Mouse (Mus musculus) CH12.LX (cell line): ENCODE results near the gene Akap2. TPM values are rescaled to one million over a fixed set of nuclear protein-coding genes. Genes with fewer than 3 reads are reported as not detected.

Source experiments
- DNase-seq: peaks from one replicate; pipeline ENCODE4 v3.0.0-alpha.2; 2013; ENCODE audit errors: extremely low read depth
- H3K27ac ChIP-seq: 2 replicates; pipeline ENCODE4 v1.5.1; 2012; ENCODE audit warnings: low read depth, mild to moderate bottlenecking, control low read depth, moderate library complexity; ENCODE audit not compliant: insufficient read depth
- H3K27me3 ChIP-seq: replicated peaks from 2 replicates; pipeline ENCODE3; 2012; ENCODE audit warnings: inconsistent platforms
- H3K36me3 ChIP-seq, 2 experiments: replicated peaks in 1 of 2; 2 replicates each; pipeline versions ENCODE3 to v1.6.1; 2012; ENCODE audit warnings: inconsistent platforms in 1 of 2, low read length in 1 of 2, mild to moderate bottlenecking in 1 of 2, mixed read lengths in 1 of 2, moderate library complexity in 1 of 2; ENCODE audit not compliant: control insufficient read depth in 1 of 2, insufficient read depth in 1 of 2
- H3K4me1 ChIP-seq, 2 experiments: 2 replicates each; pipeline ENCODE4 v1.6.1; 2012; ENCODE audit warnings: inconsistent platforms in 1 of 2, moderate library complexity in 1 of 2; ENCODE audit not compliant: insufficient read depth in 2 of 2, control insufficient read depth in 1 of 2
- H3K4me2 ChIP-seq: 2 replicates; pipeline ENCODE4 v1.6.1; 2012; ENCODE audit warnings: low read depth, mild to moderate bottlenecking, control low read depth; ENCODE audit not compliant: poor library complexity, insufficient read depth, severe bottlenecking
- H3K4me3 ChIP-seq, 3 experiments: fragments of 150-350 bp in 1 of 3; sonication (generic) in 1 of 3; replicated peaks in 1 of 3; 2 replicates each; pipeline versions ENCODE3 to v1.5.1; 2011 to 2012; ENCODE audit warnings: low read depth in 2 of 3, low read length in 2 of 3, mild to moderate bottlenecking in 2 of 3, moderate library complexity in 2 of 3, control low read depth in 1 of 3, improper control_type of control experiment in 1 of 3, inconsistent platforms in 1 of 3, mixed read lengths in 1 of 3; ENCODE audit not compliant: poor library complexity in 1 of 3
- H3K79me2 ChIP-seq: replicated peaks from 2 replicates; pipeline ENCODE4 v1.6.1; 2012; ENCODE audit warnings: mild to moderate bottlenecking, moderate library complexity; ENCODE audit not compliant: control insufficient read depth, poor library complexity, insufficient read depth, severe bottlenecking; ENCODE audit errors: extremely low read depth
- H3K9ac ChIP-seq: 2 replicates; pipeline ENCODE4 v1.6.1; 2012; ENCODE audit warnings: low read depth, mild to moderate bottlenecking, control low read depth, moderate library complexity; ENCODE audit not compliant: insufficient read depth
- H3K9me3 ChIP-seq: replicated peaks from 2 replicates; pipeline ENCODE3; 2012; ENCODE audit warnings: low read length, inconsistent platforms, mixed read lengths
- BHLHE40 ChIP-seq: IDR thresholded peaks from 2 replicates; pipeline ENCODE4 v1.6.1; 2011; ENCODE audit warnings: mild to moderate bottlenecking, low read depth, low read length, improper control_type of control experiment
- CHD1 ChIP-seq: IDR thresholded peaks from 2 replicates; pipeline ENCODE4 v1.6.1; 2012; ENCODE audit warnings: low read depth, low read length, improper control_type of control experiment, inconsistent platforms
- CHD2 ChIP-seq: IDR thresholded peaks from 2 replicates; pipeline ENCODE4 v1.6.1; 2011; ENCODE audit warnings: low read length, improper control_type of control experiment
- CTCF ChIP-seq, 2 experiments: IDR thresholded peaks in 1 of 2; conservative IDR thresholded peaks in 1 of 2; 2 replicates each; pipeline ENCODE4 v1.5.1; 2011 to 2012; ENCODE audit warnings: low read depth in 2 of 2, low read length in 2 of 2, improper control_type of control experiment in 1 of 2, inconsistent platforms in 1 of 2, mild to moderate bottlenecking in 1 of 2, moderate library complexity in 1 of 2
- E2F4 ChIP-seq: IDR thresholded peaks from 2 replicates; pipeline ENCODE4 v1.6.1; 2011; ENCODE audit warnings: low read depth, low read length, improper control_type of control experiment; ENCODE audit not compliant: insufficient replicate concordance
- ELF1 ChIP-seq: IDR thresholded peaks from 2 replicates; pipeline ENCODE4 v1.6.1; 2014; ENCODE audit warnings: low read depth, mild to moderate bottlenecking, inconsistent platforms, low read length, improper control_type of control experiment
- EP300 ChIP-seq: IDR thresholded peaks from 2 replicates; pipeline ENCODE4 v1.6.1; 2011; ENCODE audit warnings: low read length, improper control_type of control experiment
- ETS1 ChIP-seq: conservative IDR thresholded peaks from 2 replicates; pipeline ENCODE4 v1.6.1; 2012; ENCODE audit warnings: low read depth, mild to moderate bottlenecking, inconsistent platforms, low read length, improper control_type of control experiment, moderate library complexity
- GABPA ChIP-seq: IDR thresholded peaks from 2 replicates; pipeline ENCODE4 v1.6.1; 2012; ENCODE audit warnings: low read depth, low read length, improper control_type of control experiment, inconsistent platforms; ENCODE audit not compliant: insufficient replicate concordance
- HCFC1 ChIP-seq: IDR thresholded peaks from 2 replicates; pipeline ENCODE4 v1.6.1; 2012; ENCODE audit warnings: low read depth, mild to moderate bottlenecking, inconsistent platforms, low read length, improper control_type of control experiment
- IRF4 ChIP-seq: IDR thresholded peaks from 2 replicates; pipeline ENCODE4 v1.6.1; 2014; ENCODE audit warnings: low read depth, mild to moderate bottlenecking, inconsistent platforms, low read length, improper control_type of control experiment
- JUN ChIP-seq: IDR thresholded peaks from 2 replicates; pipeline ENCODE4 v1.6.1; 2011; ENCODE audit warnings: low read depth, mild to moderate bottlenecking, low read length, improper control_type of control experiment, moderate library complexity; ENCODE audit not compliant: insufficient read depth
- JUND ChIP-seq: conservative IDR thresholded peaks from 2 replicates; pipeline ENCODE4 v1.6.1; 2011; ENCODE audit warnings: low read depth, low read length, improper control_type of control experiment
- KAT2A ChIP-seq: IDR thresholded peaks from 2 replicates; pipeline ENCODE4 v1.6.1; 2012; ENCODE audit warnings: low read length, improper control_type of control experiment, inconsistent platforms; ENCODE audit not compliant: insufficient replicate concordance
- MAFK ChIP-seq: IDR thresholded peaks from 2 replicates; pipeline ENCODE4 v1.6.1; 2011; ENCODE audit warnings: low read length, improper control_type of control experiment; ENCODE audit not compliant: insufficient replicate concordance
- MAX ChIP-seq: IDR thresholded peaks from 2 replicates; pipeline ENCODE4 v1.6.1; 2011; ENCODE audit warnings: low read length, improper control_type of control experiment
- MAZ ChIP-seq: IDR thresholded peaks from 2 replicates; pipeline ENCODE4 v1.6.1; 2012; ENCODE audit warnings: low read depth, mild to moderate bottlenecking, inconsistent platforms, low read length, improper control_type of control experiment, moderate library complexity
- MEF2A ChIP-seq: IDR thresholded peaks from 2 replicates; pipeline ENCODE4 v1.6.1; 2014; ENCODE audit warnings: low read depth, mild to moderate bottlenecking, inconsistent platforms, low read length, improper control_type of control experiment, borderline replicate concordance
- MXI1 ChIP-seq: IDR thresholded peaks from 2 replicates; pipeline ENCODE4 v1.6.1; 2011; ENCODE audit warnings: mild to moderate bottlenecking, low read depth, low read length, improper control_type of control experiment
- MYC ChIP-seq: IDR thresholded peaks from 2 replicates; pipeline ENCODE4 v1.6.1; 2011; ENCODE audit warnings: low read depth, mild to moderate bottlenecking, improper control_type of control experiment, low read length
- NELFE ChIP-seq: IDR thresholded peaks from 2 replicates; pipeline ENCODE4 v1.6.1; 2011; ENCODE audit warnings: low read depth, low read length, improper control_type of control experiment
- NRF1 ChIP-seq: IDR thresholded peaks from 2 replicates; pipeline ENCODE4 v1.6.1; 2014; ENCODE audit warnings: low read depth, mild to moderate bottlenecking, inconsistent platforms, low read length, improper control_type of control experiment, moderate library complexity
- PAX5 ChIP-seq: IDR thresholded peaks from 2 replicates; pipeline ENCODE4 v1.6.1; 2012; ENCODE audit warnings: low read length, inconsistent platforms, mixed read lengths
- POLR2A ChIP-seq: IDR thresholded peaks from 2 replicates; pipeline ENCODE4 v1.6.1; 2011; ENCODE audit warnings: low read depth, mild to moderate bottlenecking, improper control_type of control experiment, low read length
- POLR2AphosphoS2 ChIP-seq: IDR thresholded peaks from 2 replicates; pipeline ENCODE4 v1.6.1; 2011; ENCODE audit warnings: low read depth, low read length, improper control_type of control experiment
- RAD21 ChIP-seq: IDR thresholded peaks from 2 replicates; pipeline ENCODE4 v1.6.1; 2011; ENCODE audit warnings: low read depth, mild to moderate bottlenecking, low read length, improper control_type of control experiment, moderate library complexity
- RCOR1 ChIP-seq: conservative IDR thresholded peaks from 2 replicates; pipeline ENCODE4 v1.6.1; 2012; ENCODE audit warnings: low read depth, mild to moderate bottlenecking, inconsistent platforms, low read length, improper control_type of control experiment
- SIN3A ChIP-seq: IDR thresholded peaks from 2 replicates; pipeline ENCODE4 v1.6.1; 2012; ENCODE audit warnings: low read length, improper control_type of control experiment, inconsistent platforms
- SMC3 ChIP-seq: IDR thresholded peaks from 2 replicates; pipeline ENCODE4 v1.6.1; 2011; ENCODE audit warnings: low read depth, low read length, improper control_type of control experiment
- TBP ChIP-seq: conservative IDR thresholded peaks from 2 replicates; pipeline ENCODE4 v1.6.1; 2011; ENCODE audit warnings: low read depth, low read length, improper control_type of control experiment
- TCF12 ChIP-seq: IDR thresholded peaks from 2 replicates; pipeline ENCODE4 v1.6.1; 2014; ENCODE audit warnings: low read depth, mild to moderate bottlenecking, inconsistent platforms, low read length, improper control_type of control experiment
- UBTF ChIP-seq: IDR thresholded peaks from 2 replicates; pipeline ENCODE4 v1.6.1; 2012; ENCODE audit warnings: low read depth, mild to moderate bottlenecking, inconsistent platforms, low read length, improper control_type of control experiment, moderate library complexity
- USF1 ChIP-seq: IDR thresholded peaks from 2 replicates; pipeline ENCODE4 v1.6.1; 2014; ENCODE audit warnings: low read depth, mild to moderate bottlenecking, inconsistent platforms, low read length, improper control_type of control experiment
- USF2 ChIP-seq: conservative IDR thresholded peaks from 2 replicates; pipeline ENCODE4 v1.6.1; 2011; ENCODE audit warnings: low read depth, low read length, improper control_type of control experiment
- ZC3H11A ChIP-seq: IDR thresholded peaks from 2 replicates; pipeline ENCODE4 v1.6.1; 2012; ENCODE audit warnings: low read depth, mild to moderate bottlenecking, inconsistent platforms, low read length, improper control_type of control experiment
- ZKSCAN1 ChIP-seq: IDR thresholded peaks from 2 replicates; pipeline ENCODE4 v1.6.1; 2012; ENCODE audit warnings: low read depth, inconsistent platforms, low read length, improper control_type of control experiment, borderline replicate concordance
- ZMIZ1 ChIP-seq: IDR thresholded peaks from 2 replicates; pipeline ENCODE4 v1.6.1; 2012; ENCODE audit warnings: low read depth, mild to moderate bottlenecking, inconsistent platforms, low read length, improper control_type of control experiment
- ZNF384 ChIP-seq: IDR thresholded peaks from 2 replicates; pipeline ENCODE4 v1.6.1; 2012; ENCODE audit warnings: low read depth, low read length, improper control_type of control experiment, inconsistent platforms
- dilution Hi-C: fragments of 300-500 bp; cut with MboI; formaldehyde crosslinking; loops from 2 replicates; pipeline ENCODE4 v1.14.3; 2020; ENCODE audit warnings: low sequenced_read_pairs; ENCODE audit not compliant: extremely low pct_unique_long_range_greater_than_20kb, extremely low pct_ligation_motif_present
- in situ Hi-C: fragments of 300-500 bp; cut with MboI; formaldehyde crosslinking; loops from 3 replicates; pipeline ENCODE4 v1.14.3; 2019; ENCODE audit warnings: low sequenced_read_pairs, low pct_ligation_motif_present, low pct_unique_long_range_greater_than_20kb, mixed read lengths
- polyA plus RNA-seq: library from polyadenylated mRNA; unstranded; fragments of >175 nt; gene quantifications from 2 replicates; pipeline ENCODE4 v1.2.1, GENCODE M21; 2012; ENCODE audit warnings: low read depth; ENCODE audit not compliant: insufficient read length
- total RNA-seq, 2 experiments: library from RNA; depleted of rRNA; stranded (reverse); fragments of 300-350 nt in 1 of 2; fragments of >200 nt in 1 of 2; gene quantifications; 2 replicates each; pipeline ENCODE4 v1.2.3; 2012 to 2014

Gene Akap2
- total and polyA plus RNA-seq, 3 experiments = 0.25 TPM; not detected in 2

- in situ Hi-C loops = no loop called here
- Histone ChIP-seq H3K27ac (no peak overlapping the region), H3K27me3 (no peaks in the 10 kb centered on the region), H3K4me1 (peaks cover 27 to 64% of the 10 kb centered on the region in 2 experiments), H3K4me3 (no peak overlapping the region), H3K9me3 (no peaks in the 10 kb centered on the region), H3K9ac (no peak overlapping the region), H3K79me2 (no peaks in the 10 kb centered on the region), H3K4me2 (peak overlapping the region; percentile 69), H3K36me3 (no peaks in the 10 kb centered on the region)
- dilution Hi-C loops = no loop called here
- no peak for TF ChIP-seq MXI1
- TF ChIP-seq MAZ = 0 out of 2 replicates have a peak, but pooled peaks have one; percentile 43
- TF ChIP-seq USF1 = no peak
- peak; percentile 62 for TF ChIP-seq BHLHE40
- no peak for TF ChIP-seq SMC3
- TF ChIP-seq MYC = no peak
- TF ChIP-seq E2F4 = no peak
- no peak for TF ChIP-seq TBP
- peak; percentile 50; the same call in 1 of the 2 replicates for TF ChIP-seq ELF1
- no peak for TF ChIP-seq NRF1
- no peak for TF ChIP-seq NELFE
- no peak for TF ChIP-seq USF2
- no peak for TF ChIP-seq JUND
- no peak for TF ChIP-seq HCFC1
- no peak for TF ChIP-seq MAX
- TF ChIP-seq MAFK = 0 out of 2 replicates have a peak, but pooled peaks have one; percentile 32
- TF ChIP-seq TCF12 = peak; percentile 60; the same call in 1 of the 2 replicates
- TF ChIP-seq POLR2AphosphoS2 = no peak
- peak; percentile 58; the same call in 1 of the 2 replicates for TF ChIP-seq RCOR1
- TF ChIP-seq CHD1 = no peak
- TF ChIP-seq CTCF (conservative IDR thresholded peaks at IDR 0.05 in 1 of 2, IDR thresholded peaks at IDR 0.05 in 1 of 2; ENCODE audit: low read depth in 2 of 2, low read length in 2 of 2) = no peak
- TF ChIP-seq PAX5 = no peak
- TF ChIP-seq ZC3H11A = no peak
- peak; percentile 69 for TF ChIP-seq MEF2A
- TF ChIP-seq IRF4 = peak; percentile 75
- no peak for TF ChIP-seq UBTF
- 0 out of 2 replicates have a peak, but pooled peaks have one; percentile 42 for TF ChIP-seq CHD2
- TF ChIP-seq ZNF384 = no peak
- TF ChIP-seq ZKSCAN1 = no peak
- TF ChIP-seq ETS1 = peak; percentile 81
- TF ChIP-seq JUN = no peak
- no peak for TF ChIP-seq GABPA
- no peak for TF ChIP-seq ZMIZ1
- TF ChIP-seq SIN3A = no peak
- no peak for TF ChIP-seq POLR2A
- TF ChIP-seq RAD21 = no peak; the same call in 1 of the 2 replicates
- no peak for TF ChIP-seq KAT2A
- TF ChIP-seq EP300 = peak; percentile 81
- peak; percentile 58 for DNase-seq
Observed at GRCm38 (mm10) chr4:57725569-57725968, 8.1 kb downstream of the Akap2 start.
